Mouse (Mus musculus) monocyte, adult 5-6 weeks (primary cell): ENCODE results near the gene Rasgrp2. TPM values are rescaled to one million over a fixed set of nuclear protein-coding genes. Genes with fewer than 3 reads are reported as not detected.
A peak's percentile ranks its signal among the peaks of the same experiment; 100 is the strongest.

Source experiments
- ATAC-seq: fragments of 153-309, 156-312 bp; replicated peaks from 2 replicates; pipeline ENCODE4 v1.8.0; 2017; ENCODE audit warnings: mild to moderate bottlenecking; ENCODE audit not compliant: low TSS enrichment, insufficient number of reproducible peaks, severe bottlenecking, poor library complexity, low FRiP score
- total RNA-seq: library from RNA; stranded (forward); fragments of 200-1000, 200-491, 200-594 nt; gene quantifications from 3 replicates; pipeline ENCODE4 v1.2.3, GENCODE M21; 2017

Gene Rasgrp2
- total RNA-seq, 1 experiment from 2014 or later = 349 TPM

GRCm38 (mm10) chr19:6454041-6454720 is 55.0 kb downstream of the Rasgrp2 start:
- ATAC-seq = no peak

DNA sequence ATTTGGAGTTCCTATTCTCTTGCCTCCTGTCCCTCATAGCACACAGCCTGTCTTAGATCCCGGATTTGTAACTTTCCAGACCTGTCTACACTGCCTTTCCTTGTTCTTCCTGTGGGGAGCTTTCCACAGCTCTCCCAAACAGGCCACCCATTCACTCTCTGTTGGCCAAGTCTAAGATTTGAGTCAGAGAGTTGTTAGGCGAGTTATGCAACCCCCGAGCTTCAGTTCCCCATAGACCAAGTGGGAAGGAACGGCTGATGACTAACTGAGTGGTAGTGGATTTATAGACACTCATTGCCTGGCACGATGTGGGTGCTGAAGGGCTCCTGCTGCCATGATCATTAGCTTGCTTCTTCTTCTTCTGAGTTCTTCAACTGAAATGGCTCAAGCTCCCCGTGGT is 60.4 kb downstream of the Rasgrp2 start:
- ATAC-seq = peak; percentile 73

DNA sequence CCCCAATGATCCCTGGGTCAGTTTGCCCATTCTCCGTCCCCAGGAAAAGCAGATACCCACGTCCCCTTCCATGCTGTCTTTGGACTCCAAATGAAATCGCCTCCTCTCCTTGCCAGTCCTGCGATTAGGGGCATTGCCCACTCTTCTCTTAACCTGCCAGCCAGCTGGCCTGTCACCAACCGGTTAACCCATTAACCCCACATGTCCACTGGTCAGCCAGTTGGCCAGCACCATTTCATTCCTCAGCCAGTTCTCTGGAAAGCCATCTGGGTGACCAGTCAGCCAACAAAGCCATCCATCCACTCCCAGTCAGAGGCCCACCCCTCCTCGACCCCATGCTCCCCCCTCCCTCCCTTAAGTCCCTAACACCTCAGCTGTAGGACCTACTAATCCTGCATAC is 63.7 kb downstream of the Rasgrp2 start:
- no peak for ATAC-seq

DNA sequence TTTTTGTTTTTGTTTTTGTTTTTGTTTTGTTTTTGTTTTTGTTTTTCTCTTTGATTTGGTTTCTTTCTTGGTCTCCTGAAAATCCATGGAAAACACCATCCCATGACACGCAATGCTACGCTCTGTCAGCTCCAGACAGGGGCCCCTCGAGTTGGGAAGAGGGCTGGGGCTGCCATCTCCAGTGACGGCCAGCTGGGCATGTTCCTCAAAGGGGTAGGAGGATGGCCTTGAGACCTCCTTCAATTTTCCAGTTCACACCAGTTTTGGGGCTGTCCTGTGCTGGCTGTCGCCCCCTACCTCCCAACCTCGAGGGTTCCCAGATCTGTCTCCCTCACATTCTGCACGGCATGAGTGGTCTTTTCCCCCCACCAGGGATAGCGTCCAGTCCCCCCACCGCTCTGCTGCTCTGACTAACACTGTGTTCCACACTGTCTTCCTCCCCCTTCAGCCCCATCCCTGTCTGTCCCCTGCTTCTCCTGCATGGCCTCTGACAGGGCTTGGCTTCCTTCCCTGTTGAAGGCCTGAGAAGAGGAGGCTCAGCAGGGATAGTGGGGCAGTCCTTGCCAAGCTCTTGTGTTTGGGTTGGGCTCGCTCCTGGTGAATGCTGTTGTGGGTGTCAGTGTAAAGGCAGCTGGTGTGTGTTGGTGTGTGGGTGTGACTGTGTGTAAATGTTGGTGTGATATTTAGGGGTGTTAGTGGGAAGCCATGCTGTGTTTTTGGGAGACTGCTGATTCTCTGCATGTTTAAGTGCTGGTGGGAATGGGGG is 65.3 kb downstream of the Rasgrp2 start:
- ATAC-seq = no peak

Other genes with a start within 250 kb of the Rasgrp2 start
- not detected in 3 replicates for gene Majin, start 215.0 kb upstream of the Rasgrp2 start, total RNA-seq
- not detected in 3 replicates for gene Gpha2, start 173.0 kb upstream of the Rasgrp2 start, total RNA-seq
- 15.6 to 22.7 TPM (median 18.0 TPM) in 3 replicates for gene Ppp2r5b, start 163.5 kb upstream of the Rasgrp2 start, total RNA-seq
- 32.7 to 41.0 TPM (median 33.2 TPM) in 3 replicates for gene Atg2a, start 157.7 kb upstream of the Rasgrp2 start, total RNA-seq
- gene Ehd1, start 122.6 kb upstream of the Rasgrp2 start, total RNA-seq = 40.8 to 62.5 TPM (median 59.6 TPM) in 3 replicates
- 1.9 to 4.3 TPM (median 2.2 TPM) in 3 replicates for gene Cdc42bpg, start 92.9 kb upstream of the Rasgrp2 start, total RNA-seq
- gene Men1, start 64.4 kb upstream of the Rasgrp2 start, total RNA-seq = 14.1 to 22.5 TPM (median 17.8 TPM) in 3 replicates
- 119 to 200 TPM (median 169 TPM) in 3 replicates for gene Map4k2, start 58.2 kb upstream of the Rasgrp2 start, total RNA-seq
- gene Sf1, start 35.6 kb upstream of the Rasgrp2 start, total RNA-seq = 222 to 393 TPM (median 317 TPM) in 3 replicates
- gene Pygm, start 14.9 kb upstream of the Rasgrp2 start, total RNA-seq = 4.5 to 17.7 TPM (median 7.7 TPM) in 3 replicates
- not detected in 3 replicates for gene Nrxn2, start 19.4 kb downstream of the Rasgrp2 start, total RNA-seq
- gene Slc22a12, start 143.7 kb downstream of the Rasgrp2 start, total RNA-seq = not detected in 3 replicates